Comparison of ENCODE assay signal across 9 mouse cellular contexts in genomic region chr4:48051086-48051673, GRCm38 (mm10). TPM values are rescaled to one million over a fixed set of nuclear protein-coding genes. Genes with fewer than 3 reads are reported as not detected.
A peak's percentile ranks its signal among the peaks of the same experiment; 100 is the strongest.
DNase-seq lines count a peak whose midpoint lies in the region; ATAC-seq lines count a peak whose summit lies in the region.
"Had no signal": no experiment of that assay in that cellular context is flagged by ENCODE, and none has a peak within 500 bp of the region (broad histone marks: within the 10 kb centered on the region; RNA-seq: fewer than 3 reads in every experiment).

No protein-coding gene starts in this region.

- H3K4me2 ChIP-seq in neural tube, embryonic 11.5 days (ENCODE audit: low read depth) = peak overlapping the region; percentile 51
- peak overlapping the region; percentile 54 for H3K4me2 ChIP-seq in limb, embryonic 15.5 days
- H3K4me2 ChIP-seq in stomach, embryonic 16.5 days (ENCODE audit: low read depth, low read length) = peak overlapping the region; percentile 63

- H3K9me3 ChIP-seq in neural tube, embryonic 11.5 days (ENCODE audit: control insufficient read depth, low read length) = no peaks in the 10 kb centered on the region
- no peaks in the 10 kb centered on the region for H3K9me3 ChIP-seq in limb, embryonic 15.5 days
- no peaks in the 10 kb centered on the region for H3K9me3 ChIP-seq in stomach, embryonic 16.5 days (replicated peaks; ENCODE audit: control insufficient read depth, low read length)

- no peak overlapping the region for H3K27ac ChIP-seq in neural tube, embryonic 11.5 days (ENCODE audit: low read depth, low read length)
- no peak overlapping the region for H3K27ac ChIP-seq in limb, embryonic 15.5 days
- no peak overlapping the region for H3K27ac ChIP-seq in stomach, embryonic 16.5 days (ENCODE audit: low read length)

- H3K4me3 ChIP-seq in neural tube, embryonic 11.5 days (ENCODE audit: low read depth, low read length) = peak overlapping the region; percentile 29
- peak overlapping the region; percentile 37 for H3K4me3 ChIP-seq in limb, embryonic 15.5 days
- H3K4me3 ChIP-seq in stomach, embryonic 16.5 days (replicated peaks; ENCODE audit: low read length) = peak overlapping the region; percentile 40

- peaks cover 18% of the 10 kb centered on the region for H3K4me1 ChIP-seq in neural tube, embryonic 11.5 days (ENCODE audit: control insufficient read depth, insufficient read depth, low read length)
- peaks cover 39% of the 10 kb centered on the region for H3K4me1 ChIP-seq in limb, embryonic 15.5 days
- H3K4me1 ChIP-seq in stomach, embryonic 16.5 days (ENCODE audit: control insufficient read depth, insufficient read depth, low read length) = peaks cover 34% of the 10 kb centered on the region

- DNase-seq in heart, adult 11 months = peak; percentile 85
- no peak for DNase-seq in heart, postnatal 36 days
- DNase-seq in neural tube, embryonic 11.5 days (ENCODE audit: low spot score) = no peak
- no peak for DNase-seq in neural tube, embryonic 10.5 days (ENCODE audit: extremely low spot score, low spot score)
- DNase-seq in frontal cortex, postnatal 25 days (ENCODE audit: low spot score in 2 of 2) = no peak
- no peak for DNase-seq in thymus, adult 18-20 months
- DNase-seq: kidney, postnatal 25 days had no signal

- no peak overlapping the region for H3K9ac ChIP-seq in neural tube, embryonic 11.5 days (ENCODE audit: low read length)
- H3K9ac ChIP-seq in limb, embryonic 15.5 days = no peak overlapping the region
- H3K9ac ChIP-seq in stomach, embryonic 16.5 days (ENCODE audit: low read length) = peak overlapping the region; percentile 49

- H3K36me3 ChIP-seq in neural tube, embryonic 11.5 days (ENCODE audit: control insufficient read depth, insufficient read depth, low read length) = no peaks in the 10 kb centered on the region; the same call in 1 of the 2 replicates
- no peaks in the 10 kb centered on the region for H3K36me3 ChIP-seq in limb, embryonic 15.5 days
- no peaks in the 10 kb centered on the region for H3K36me3 ChIP-seq in stomach, embryonic 16.5 days (ENCODE audit: control insufficient read depth, insufficient read depth, low read length)

- peaks cover 67% of the 10 kb centered on the region for H3K27me3 ChIP-seq in neural tube, embryonic 11.5 days (ENCODE audit: control insufficient read depth, insufficient read depth, low read length)
- peaks cover 86% of the 10 kb centered on the region for H3K27me3 ChIP-seq in limb, embryonic 15.5 days
- H3K27me3 ChIP-seq in stomach, embryonic 16.5 days (ENCODE audit: control insufficient read depth, insufficient read depth, low read length) = peaks cover 80% of the 10 kb centered on the region

- intact Hi-C loops in heart, postnatal 36 days (cut with DNase I) = no loop called here

- 8% methylated on average over 19 of the region's 19 CpGs for WGBS in neural tube, embryonic 11.5 days
- WGBS in limb, embryonic 15.5 days = 14% methylated on average over 19 of the region's 19 CpGs
- 20% methylated on average over 19 of the region's 19 CpGs for WGBS in stomach, embryonic 16.5 days

- ATAC-seq in neural tube, embryonic 11.5 days (ENCODE audit: insufficient read depth, low FRiP score, low TSS enrichment) = no peak
- ATAC-seq in limb, embryonic 15.5 days (ENCODE audit: insufficient number of reproducible peaks, low FRiP score, low TSS enrichment, low read depth) = no peak
- no peak for ATAC-seq in stomach, embryonic 16.5 days (ENCODE audit: insufficient read depth, low FRiP score)

RNA-seq across cellular contexts. Expression of gene Nr4a3, which starts 6.2 kb away (rescaled TPM):
- total RNA-seq in heart, postnatal 36 days (2021) = 10 to 100 TPM in 1 of 2 experiments, 1 to 10 TPM in 1; 2.3 to 12.3 TPM
- 0.37 and 0.54 TPM in 2 replicates for polyA plus RNA-seq in neural tube, embryonic 11.5 days (2014; fragmentation: Nextera tagmentation; extraction: Ambion mirVana)
- polyA plus RNA-seq in limb, embryonic 15.5 days (2015; fragmentation: Nextera tagmentation; extraction: Ambion mirVana) = 0.09 and 0.38 TPM in 2 replicates
- polyA plus RNA-seq in stomach, embryonic 16.5 days (2015; fragmentation: Nextera tagmentation; extraction: Ambion mirVana) = 0.13 and 0.40 TPM in 2 replicates
